Mouse (Mus musculus) E14TG2a.4 (cell line): Measurements from ENCODE around the gene Rpp14.

Experiments
- H3K27me3 ChIP-seq: 2 replicates; pipeline ENCODE4 v1.6.1; 2014; ENCODE audit warnings: low read length, control low read depth; ENCODE audit not compliant: insufficient read depth
- H3K36me3 ChIP-seq: 2 replicates; pipeline ENCODE4 v1.6.1; 2014; ENCODE audit warnings: low read length, control low read depth; ENCODE audit not compliant: insufficient read depth
- H3K4me1 ChIP-seq: replicated peaks from 2 replicates; pipeline ENCODE4 v1.6.1; 2014; ENCODE audit warnings: low read depth, low read length, control low read depth
- H3K4me3 ChIP-seq: replicated peaks from 2 replicates; pipeline ENCODE4 v1.5.1; 2014; ENCODE audit warnings: mild to moderate bottlenecking, low read length
- H3K9me3 ChIP-seq: 2 replicates; pipeline ENCODE4 v1.6.1; 2014; ENCODE audit warnings: low read length, control low read depth
- CTCF ChIP-seq: conservative IDR thresholded peaks from 2 replicates; pipeline ENCODE4 v1.5.1; 2014; ENCODE audit warnings: low read length
- NANOG ChIP-seq: IDR thresholded peaks from 2 replicates; pipeline ENCODE4 v1.6.1; 2014; ENCODE audit warnings: borderline replicate concordance, low read length, mixed read lengths
- POU5F1 ChIP-seq: IDR thresholded peaks from 2 replicates; pipeline ENCODE4 v1.6.1; 2014; ENCODE audit warnings: low read length, borderline replicate concordance

Gene Rpp14

GRCm38 (mm10) chr14:8097978-8098686, 18.0 kb downstream of the Rpp14 start, which contains the start of gene Pxk:
Gene Pxk (plus strand): TSS chr14:8098211.
- H3K4me1 ChIP-seq, result peaks cover 34% of the 10 kb centered on the region
- H3K4me3 ChIP-seq, result peak within 1 kb of the TSS; percentile 86
- peaks cover 10% of the 10 kb centered on the region for H3K9me3 ChIP-seq
- no peak for TF ChIP-seq POU5F1
- TF ChIP-seq NANOG, result no peak
- no peak for TF ChIP-seq CTCF
- H3K27me3 ChIP-seq, result no peaks in the 10 kb centered on the region
- peaks cover 6% of the 10 kb centered on the region; the same call in 1 of the 2 replicates for H3K36me3 ChIP-seq

GRCm38 (mm10) chr14:8098687-8098995, 18.5 kb downstream of the Rpp14 start:
- Histone ChIP-seq H3K4me3 (peak overlapping the region; percentile 86), H3K4me1 (peaks cover 34% of the 10 kb centered on the region)
- TF ChIP-seq CTCF (no peak), NANOG (no peak), POU5F1 (no peak)

GRCm38 (mm10) chr14:8099561-8100021, 19.4 kb downstream of the Rpp14 start:
- Histone ChIP-seq H3K4me3 (no peak overlapping the region; the same call in 1 of the 2 replicates), H3K36me3 (peaks cover 6% of the 10 kb centered on the region; the same call in 1 of the 2 replicates), H3K27me3 (no peaks in the 10 kb centered on the region), H3K4me1 (peaks cover 33% of the 10 kb centered on the region), H3K9me3 (peaks cover 10% of the 10 kb centered on the region)
- TF ChIP-seq NANOG (no peak), POU5F1 (no peak), CTCF (no peak)

More at GRCm38 (mm10) chr14:8098687-8098995, 18.5 kb downstream of the Rpp14 start:
- no peaks in the 10 kb centered on the region for H3K27me3 ChIP-seq
- peaks cover 10% of the 10 kb centered on the region for H3K9me3 ChIP-seq
- H3K36me3 ChIP-seq, result peaks cover 6% of the 10 kb centered on the region; the same call in 1 of the 2 replicates

- no peaks in the 10 kb centered on the region for H3K9me3 ChIP-seq
- no peak for TF ChIP-seq NANOG
- no peak for TF ChIP-seq CTCF
- TF ChIP-seq POU5F1, result no peak
- peaks cover 6% of the 10 kb centered on the region; the same call in 1 of the 2 replicates for H3K36me3 ChIP-seq
- H3K27me3 ChIP-seq, result no peaks in the 10 kb centered on the region
- no peak overlapping the region for H3K4me3 ChIP-seq
- peaks cover 35% of the 10 kb centered on the region for H3K4me1 ChIP-seq
These were observed 21.7 kb downstream of the Rpp14 start for GRCm38 (mm10) chr14:8101886-8102285.

GRCm38 (mm10) chr14:8102676-8103075, 22.5 kb downstream of the Rpp14 start:
- H3K4me3 ChIP-seq, result no peak overlapping the region
- H3K4me1 ChIP-seq, result peaks cover 32% of the 10 kb centered on the region
- H3K27me3 ChIP-seq, result no peaks in the 10 kb centered on the region
- no peak for TF ChIP-seq CTCF
- TF ChIP-seq NANOG, result no peak
- no peak for TF ChIP-seq POU5F1
- peaks cover 6% of the 10 kb centered on the region; the same call in 1 of the 2 replicates for H3K36me3 ChIP-seq
- no peaks in the 10 kb centered on the region for H3K9me3 ChIP-seq

GRCm38 (mm10) chr14:8108047-8108446, 27.9 kb downstream of the Rpp14 start:
- TF ChIP-seq NANOG (no peak), POU5F1 (no peak), CTCF (no peak)
- Histone ChIP-seq H3K9me3 (no peaks in the 10 kb centered on the region), H3K36me3 (no peaks in the 10 kb centered on the region), H3K4me1 (peaks cover 21% of the 10 kb centered on the region), H3K4me3 (no peak overlapping the region), H3K27me3 (no peaks in the 10 kb centered on the region)

- no peaks in the 10 kb centered on the region for H3K9me3 ChIP-seq
- no peaks in the 10 kb centered on the region for H3K36me3 ChIP-seq
- no peaks in the 10 kb centered on the region for H3K27me3 ChIP-seq
- H3K4me3 ChIP-seq, result no peak overlapping the region
- TF ChIP-seq NANOG, result no peak
- no peak for TF ChIP-seq POU5F1
- TF ChIP-seq CTCF, result no peak
- H3K4me1 ChIP-seq, result peaks cover 15% of the 10 kb centered on the region
These were observed 28.8 kb downstream of the Rpp14 start for GRCm38 (mm10) chr14:8108976-8109375.

GRCm38 (mm10) chr14:8111545-8111944, 31.4 kb downstream of the Rpp14 start:
- no peaks in the 10 kb centered on the region for H3K9me3 ChIP-seq
- no peak overlapping the region for H3K4me3 ChIP-seq
- no peaks in the 10 kb centered on the region for H3K36me3 ChIP-seq
- H3K4me1 ChIP-seq, result peaks cover 16% of the 10 kb centered on the region
- H3K27me3 ChIP-seq, result no peaks in the 10 kb centered on the region
- no peak for TF ChIP-seq NANOG
- no peak for TF ChIP-seq POU5F1
- no peak for TF ChIP-seq CTCF

GRCm38 (mm10) chr14:8112036-8112435, 31.9 kb downstream of the Rpp14 start:
- H3K9me3 ChIP-seq, result no peaks in the 10 kb centered on the region
- no peaks in the 10 kb centered on the region for H3K36me3 ChIP-seq
- no peak for TF ChIP-seq POU5F1
- TF ChIP-seq NANOG, result no peak
- no peak for TF ChIP-seq CTCF
- H3K4me3 ChIP-seq, result no peak overlapping the region
- H3K27me3 ChIP-seq, result no peaks in the 10 kb centered on the region
- H3K4me1 ChIP-seq, result peaks cover 16% of the 10 kb centered on the region
